Mouse (Mus musculus) olfactory bulb, adult 2 months (tissue): ENCODE data around the gene Akirin1.

ENCODE experiments used
- CTCF ChIP-seq: fragments of 200-500 bp; IDR thresholded peaks from 2 replicates; pipeline ENCODE4 v1.5.1; 2012; ENCODE audit warnings: low read depth, mild to moderate bottlenecking, low read length, moderate library complexity; ENCODE audit not compliant: insufficient read depth
- POLR2A ChIP-seq: fragments of 200-500 bp; IDR thresholded peaks from 2 replicates; pipeline ENCODE4 v1.6.1; 2012; ENCODE audit warnings: mild to moderate bottlenecking, low read depth, low read length, moderate library complexity; ENCODE audit not compliant: insufficient read depth

DNA sequence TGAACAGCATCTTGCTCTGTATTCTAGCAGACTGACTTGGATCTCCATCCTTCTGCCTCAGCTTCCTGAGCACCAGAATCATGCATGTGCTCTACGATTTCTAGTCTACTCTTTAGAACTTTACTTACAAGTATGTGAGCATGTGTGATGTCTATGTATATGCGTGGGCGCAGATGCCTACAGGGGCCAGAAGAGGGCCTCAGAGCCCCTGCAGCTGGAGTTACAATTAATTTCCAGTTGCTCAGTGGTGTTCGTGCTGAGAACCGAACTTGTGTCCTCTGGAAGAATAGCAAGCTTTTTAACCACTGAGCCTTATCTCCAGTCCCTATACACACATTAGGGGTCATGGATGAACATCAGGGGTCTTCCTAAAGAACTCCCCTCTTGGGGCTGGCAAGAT lies 42.8 kb downstream of the Akirin1 start:
- TF ChIP-seq CTCF (no peak), POLR2A (no peak)
